Mouse (Mus musculus) CH12.LX (cell line): ENCODE measurements around the gene Cilp. TPM values are rescaled to one million over a fixed set of nuclear protein-coding genes. Genes with fewer than 3 reads are reported as not detected.

Experiments
- DNase-seq: peaks from one replicate; pipeline ENCODE4 v3.0.0-alpha.2; 2013; ENCODE audit errors: extremely low read depth
- H3K27ac ChIP-seq: 2 replicates; pipeline ENCODE4 v1.5.1; 2012; ENCODE audit warnings: low read depth, mild to moderate bottlenecking, control low read depth, moderate library complexity; ENCODE audit not compliant: insufficient read depth
- H3K27me3 ChIP-seq: replicated peaks from 2 replicates; pipeline ENCODE3; 2012; ENCODE audit warnings: inconsistent platforms
- H3K36me3 ChIP-seq, 2 experiments: replicated peaks in 1 of 2; 2 replicates each; pipeline versions ENCODE3 to v1.6.1; 2012; ENCODE audit warnings: inconsistent platforms in 1 of 2, low read length in 1 of 2, mild to moderate bottlenecking in 1 of 2, mixed read lengths in 1 of 2, moderate library complexity in 1 of 2; ENCODE audit not compliant: control insufficient read depth in 1 of 2, insufficient read depth in 1 of 2
- H3K4me1 ChIP-seq, 2 experiments: 2 replicates each; pipeline ENCODE4 v1.6.1; 2012; ENCODE audit warnings: inconsistent platforms in 1 of 2, moderate library complexity in 1 of 2; ENCODE audit not compliant: insufficient read depth in 2 of 2, control insufficient read depth in 1 of 2
- H3K4me2 ChIP-seq: 2 replicates; pipeline ENCODE4 v1.6.1; 2012; ENCODE audit warnings: low read depth, mild to moderate bottlenecking, control low read depth; ENCODE audit not compliant: poor library complexity, insufficient read depth, severe bottlenecking
- H3K4me3 ChIP-seq, 3 experiments: fragments of 150-350 bp in 1 of 3; sonication (generic) in 1 of 3; replicated peaks in 1 of 3; 2 replicates each; pipeline versions ENCODE3 to v1.5.1; 2011 to 2012; ENCODE audit warnings: low read depth in 2 of 3, low read length in 2 of 3, mild to moderate bottlenecking in 2 of 3, moderate library complexity in 2 of 3, control low read depth in 1 of 3, improper control_type of control experiment in 1 of 3, inconsistent platforms in 1 of 3, mixed read lengths in 1 of 3; ENCODE audit not compliant: poor library complexity in 1 of 3
- H3K79me2 ChIP-seq: replicated peaks from 2 replicates; pipeline ENCODE4 v1.6.1; 2012; ENCODE audit warnings: mild to moderate bottlenecking, moderate library complexity; ENCODE audit not compliant: control insufficient read depth, poor library complexity, insufficient read depth, severe bottlenecking; ENCODE audit errors: extremely low read depth
- H3K9ac ChIP-seq: 2 replicates; pipeline ENCODE4 v1.6.1; 2012; ENCODE audit warnings: low read depth, mild to moderate bottlenecking, control low read depth, moderate library complexity; ENCODE audit not compliant: insufficient read depth
- H3K9me3 ChIP-seq: replicated peaks from 2 replicates; pipeline ENCODE3; 2012; ENCODE audit warnings: low read length, inconsistent platforms, mixed read lengths
- BHLHE40 ChIP-seq: IDR thresholded peaks from 2 replicates; pipeline ENCODE4 v1.6.1; 2011; ENCODE audit warnings: mild to moderate bottlenecking, low read depth, low read length, improper control_type of control experiment
- CHD1 ChIP-seq: IDR thresholded peaks from 2 replicates; pipeline ENCODE4 v1.6.1; 2012; ENCODE audit warnings: low read depth, low read length, improper control_type of control experiment, inconsistent platforms
- CHD2 ChIP-seq: IDR thresholded peaks from 2 replicates; pipeline ENCODE4 v1.6.1; 2011; ENCODE audit warnings: low read length, improper control_type of control experiment
- CTCF ChIP-seq, 2 experiments: IDR thresholded peaks in 1 of 2; conservative IDR thresholded peaks in 1 of 2; 2 replicates each; pipeline ENCODE4 v1.5.1; 2011 to 2012; ENCODE audit warnings: low read depth in 2 of 2, low read length in 2 of 2, improper control_type of control experiment in 1 of 2, inconsistent platforms in 1 of 2, mild to moderate bottlenecking in 1 of 2, moderate library complexity in 1 of 2
- ELF1 ChIP-seq: IDR thresholded peaks from 2 replicates; pipeline ENCODE4 v1.6.1; 2014; ENCODE audit warnings: low read depth, mild to moderate bottlenecking, inconsistent platforms, low read length, improper control_type of control experiment
- GABPA ChIP-seq: IDR thresholded peaks from 2 replicates; pipeline ENCODE4 v1.6.1; 2012; ENCODE audit warnings: low read depth, low read length, improper control_type of control experiment, inconsistent platforms; ENCODE audit not compliant: insufficient replicate concordance
- JUN ChIP-seq: IDR thresholded peaks from 2 replicates; pipeline ENCODE4 v1.6.1; 2011; ENCODE audit warnings: low read depth, mild to moderate bottlenecking, low read length, improper control_type of control experiment, moderate library complexity; ENCODE audit not compliant: insufficient read depth
- MAFK ChIP-seq: IDR thresholded peaks from 2 replicates; pipeline ENCODE4 v1.6.1; 2011; ENCODE audit warnings: low read length, improper control_type of control experiment; ENCODE audit not compliant: insufficient replicate concordance
- MXI1 ChIP-seq: IDR thresholded peaks from 2 replicates; pipeline ENCODE4 v1.6.1; 2011; ENCODE audit warnings: mild to moderate bottlenecking, low read depth, low read length, improper control_type of control experiment
- NRF1 ChIP-seq: IDR thresholded peaks from 2 replicates; pipeline ENCODE4 v1.6.1; 2014; ENCODE audit warnings: low read depth, mild to moderate bottlenecking, inconsistent platforms, low read length, improper control_type of control experiment, moderate library complexity
- PAX5 ChIP-seq: IDR thresholded peaks from 2 replicates; pipeline ENCODE4 v1.6.1; 2012; ENCODE audit warnings: low read length, inconsistent platforms, mixed read lengths
- POLR2A ChIP-seq: IDR thresholded peaks from 2 replicates; pipeline ENCODE4 v1.6.1; 2011; ENCODE audit warnings: low read depth, mild to moderate bottlenecking, improper control_type of control experiment, low read length
- RAD21 ChIP-seq: IDR thresholded peaks from 2 replicates; pipeline ENCODE4 v1.6.1; 2011; ENCODE audit warnings: low read depth, mild to moderate bottlenecking, low read length, improper control_type of control experiment, moderate library complexity
- TCF12 ChIP-seq: IDR thresholded peaks from 2 replicates; pipeline ENCODE4 v1.6.1; 2014; ENCODE audit warnings: low read depth, mild to moderate bottlenecking, inconsistent platforms, low read length, improper control_type of control experiment
- UBTF ChIP-seq: IDR thresholded peaks from 2 replicates; pipeline ENCODE4 v1.6.1; 2012; ENCODE audit warnings: low read depth, mild to moderate bottlenecking, inconsistent platforms, low read length, improper control_type of control experiment, moderate library complexity
- USF2 ChIP-seq: conservative IDR thresholded peaks from 2 replicates; pipeline ENCODE4 v1.6.1; 2011; ENCODE audit warnings: low read depth, low read length, improper control_type of control experiment
- ZMIZ1 ChIP-seq: IDR thresholded peaks from 2 replicates; pipeline ENCODE4 v1.6.1; 2012; ENCODE audit warnings: low read depth, mild to moderate bottlenecking, inconsistent platforms, low read length, improper control_type of control experiment
- ZNF384 ChIP-seq: IDR thresholded peaks from 2 replicates; pipeline ENCODE4 v1.6.1; 2012; ENCODE audit warnings: low read depth, low read length, improper control_type of control experiment, inconsistent platforms
- dilution Hi-C: fragments of 300-500 bp; cut with MboI; formaldehyde crosslinking; loops from 2 replicates; pipeline ENCODE4 v1.14.3; 2020; ENCODE audit warnings: low sequenced_read_pairs; ENCODE audit not compliant: extremely low pct_unique_long_range_greater_than_20kb, extremely low pct_ligation_motif_present
- in situ Hi-C: fragments of 300-500 bp; cut with MboI; formaldehyde crosslinking; loops from 3 replicates; pipeline ENCODE4 v1.14.3; 2019; ENCODE audit warnings: low sequenced_read_pairs, low pct_ligation_motif_present, low pct_unique_long_range_greater_than_20kb, mixed read lengths
- polyA plus RNA-seq: library from polyadenylated mRNA; unstranded; fragments of >175 nt; gene quantifications from 2 replicates; pipeline ENCODE4 v1.2.1, GENCODE M21; 2012; ENCODE audit warnings: low read depth; ENCODE audit not compliant: insufficient read length
- total RNA-seq, 2 experiments: library from RNA; depleted of rRNA; stranded (reverse); fragments of 300-350 nt in 1 of 2; fragments of >200 nt in 1 of 2; gene quantifications; 2 replicates each; pipeline ENCODE4 v1.2.3; 2012 to 2014

Cilp gene
- total and polyA plus RNA-seq, 3 experiments, result not detected

DNA sequence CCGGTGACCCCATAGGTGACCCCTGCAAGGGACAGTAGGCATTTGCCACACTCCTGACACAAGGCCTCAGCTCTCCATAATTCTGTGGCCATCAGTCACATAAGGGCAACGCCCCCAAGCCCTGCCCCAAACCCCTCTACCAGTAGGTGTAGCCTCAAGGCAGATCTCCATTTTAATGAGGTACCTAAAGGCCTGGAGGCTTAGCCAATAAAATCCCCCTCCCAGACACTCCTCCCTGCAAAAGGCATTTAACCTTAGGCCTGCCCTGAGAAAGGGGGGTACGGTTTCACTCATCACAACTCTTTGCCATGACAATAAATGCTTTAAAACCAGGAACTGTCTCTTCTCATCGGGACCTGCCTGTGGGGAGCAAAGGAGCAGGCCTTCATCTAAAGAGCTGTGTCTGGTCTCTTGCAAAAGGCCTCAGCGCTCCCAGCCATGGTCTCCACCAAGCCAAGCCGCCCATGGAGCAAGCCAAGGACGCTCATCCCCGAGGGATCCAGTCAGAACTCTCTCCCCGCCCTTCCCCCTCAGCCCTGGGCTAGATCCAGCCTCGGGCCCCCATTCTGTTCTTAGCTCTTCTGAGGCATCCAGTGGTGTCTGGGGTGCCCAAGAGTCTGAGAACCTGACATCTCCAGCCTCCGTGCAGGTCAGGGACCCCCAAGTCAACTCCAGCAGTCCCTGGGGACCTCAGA lies 8.9 kb upstream of the Cilp start:
- Histone ChIP-seq H3K4me3 (no peak overlapping the region), H3K27ac (no peak overlapping the region), H3K9me3 (no peaks in the 10 kb centered on the region), H3K4me2 (no peak overlapping the region), H3K79me2 (no peaks in the 10 kb centered on the region), H3K27me3 (no peaks in the 10 kb centered on the region), H3K36me3 (no peaks in the 10 kb centered on the region), H3K4me1 (peaks cover 4% of the 10 kb centered on the region in 2 experiments; a peak in 2 of 4 replicates), H3K9ac (no peak overlapping the region)
- dilution Hi-C loops, result no loop called here
- in situ Hi-C loops, result no loop called here
- TF ChIP-seq CTCF (conservative IDR thresholded peaks at IDR 0.05 in 1 of 2, IDR thresholded peaks at IDR 0.05 in 1 of 2; ENCODE audit: low read depth in 2 of 2, low read length in 2 of 2) (no peak), CHD2 (no peak), BHLHE40 (no peak), CHD1 (no peak), MAFK (no peak), PAX5 (no peak), MXI1 (no peak), ZNF384 (no peak), TCF12 (no peak), USF2 (no peak), NRF1 (no peak)
- DNase-seq, result no peak

DNA sequence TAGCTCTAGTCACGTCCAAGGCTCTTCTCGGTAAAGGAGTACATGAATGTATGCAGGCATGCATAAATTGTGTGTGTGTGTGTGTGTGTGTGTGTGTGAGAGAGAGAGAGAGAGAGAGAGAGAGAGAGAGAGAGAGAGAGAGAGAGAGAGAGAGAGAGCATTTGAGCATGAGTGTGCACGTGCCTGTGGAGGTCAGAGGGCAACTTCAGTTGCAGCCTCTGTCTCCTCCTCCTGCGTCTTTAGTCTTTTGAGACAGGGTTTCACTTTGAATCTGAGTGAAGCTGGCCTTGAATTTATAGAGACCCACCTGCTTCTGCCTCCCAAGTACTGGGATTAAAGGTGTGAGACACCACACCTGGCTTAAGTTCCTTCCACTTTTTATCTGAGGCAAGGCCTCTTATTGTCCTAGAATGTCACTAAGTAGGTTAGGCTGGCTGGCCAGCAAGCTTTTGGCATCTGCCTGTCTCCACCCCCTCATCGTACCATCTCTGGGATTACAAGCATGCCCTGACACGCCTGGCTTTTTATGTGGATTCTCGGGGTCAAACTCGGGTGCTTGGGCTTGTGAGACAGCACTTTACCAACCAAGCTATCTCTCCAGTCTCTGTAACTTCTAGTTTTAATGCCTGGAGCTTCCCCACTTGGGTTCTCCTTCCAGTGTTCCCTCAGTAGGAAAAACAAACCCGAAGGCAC lies 7.6 kb upstream of the Cilp start:
- no peaks in the 10 kb centered on the region for H3K79me2 ChIP-seq
- H3K4me1 ChIP-seq, result peaks cover 4% of the 10 kb centered on the region in 2 experiments; a peak in 2 of 4 replicates
- no peaks in the 10 kb centered on the region for H3K36me3 ChIP-seq
- in situ Hi-C loops, result no loop called here
- dilution Hi-C loops, result no loop called here
- H3K9ac ChIP-seq, result no peak overlapping the region
- peaks cover 1% of the 10 kb centered on the region for H3K27me3 ChIP-seq
- no peaks in the 10 kb centered on the region for H3K9me3 ChIP-seq
- no peak for DNase-seq
- no peak overlapping the region for H3K27ac ChIP-seq
- H3K4me3 ChIP-seq, result no peak overlapping the region
- H3K4me2 ChIP-seq, result no peak overlapping the region
- TF ChIP-seq TCF12 (no peak), BHLHE40 (peak; percentile 83)

DNA sequence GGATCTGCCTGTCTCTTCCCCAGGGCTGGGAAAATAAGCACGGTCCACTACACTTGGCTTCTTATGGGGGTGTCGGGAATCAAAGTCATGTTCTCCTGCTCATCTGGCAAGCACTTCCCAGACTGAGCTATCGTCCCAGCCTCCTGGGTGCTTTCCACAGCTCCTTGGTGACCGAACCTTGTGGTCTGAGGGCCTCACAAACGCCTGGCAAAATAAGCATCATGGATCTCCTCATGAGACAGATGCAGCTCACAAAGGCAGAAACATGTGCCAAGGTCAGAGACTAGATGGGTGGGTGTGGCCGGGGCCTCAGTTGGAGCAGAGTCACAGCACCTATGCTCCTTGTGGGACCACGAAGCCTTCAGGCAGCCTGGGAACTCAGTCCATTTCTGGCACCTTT lies 5.6 kb upstream of the Cilp start:
- dilution Hi-C loops, result no loop called here

More for the DNA sequence above, 5.6 kb upstream of the Cilp start:
- H3K4me1 ChIP-seq, result peaks cover 4 to 6% of the 10 kb centered on the region in 2 experiments; a peak in 2 of 4 replicates
- no peaks in the 10 kb centered on the region for H3K9me3 ChIP-seq
- TF ChIP-seq JUN, result no peak
- TF ChIP-seq GABPA, result no peak
- no peak for TF ChIP-seq POLR2A
- no peak for TF ChIP-seq UBTF
- no peak for TF ChIP-seq RAD21
- TF ChIP-seq CHD1, result no peak
- no peak for TF ChIP-seq NRF1
- no peak for TF ChIP-seq ELF1
- TF ChIP-seq ZMIZ1, result no peak
- TF ChIP-seq CHD2, result no peak
- H3K79me2 ChIP-seq, result no peaks in the 10 kb centered on the region
- in situ Hi-C loops, result no loop called here
- H3K4me2 ChIP-seq, result no peak overlapping the region
- peaks cover 1% of the 10 kb centered on the region for H3K27me3 ChIP-seq
- no peak overlapping the region for H3K9ac ChIP-seq
- no peak overlapping the region for H3K27ac ChIP-seq
- H3K36me3 ChIP-seq, result no peaks in the 10 kb centered on the region
- no peak overlapping the region for H3K4me3 ChIP-seq
- no peak for DNase-seq
